Mouse (Mus musculus) limb, embryonic 13.5 days (tissue): ENCODE data around the gene Cnnm4. TPM values are rescaled to one million over a fixed set of nuclear protein-coding genes. Genes with fewer than 3 reads are reported as not detected.
"Not testable (repeated sequence)": the region's sequence is repeated elsewhere in the genome, so short reads cannot be mapped to it uniquely, and the experiment has no call there.

Experiments used
- ATAC-seq: fragments of 200-750 bp; cut with Nextera tagmentation; 2 replicates; pipeline ENCODE4 v1.8.0; 2017; ENCODE audit warnings: low read depth, moderate number of reproducible peaks, moderate TSS enrichment; ENCODE audit not compliant: low FRiP score
- H3K27ac ChIP-seq: fragments of 300-500 bp; sonication (generic); 2 replicates; pipeline ENCODE4 v1.5.1; 2015; ENCODE audit warnings: inconsistent platforms, mild to moderate bottlenecking, moderate library complexity
- H3K27me3 ChIP-seq: fragments of 300-500 bp; sonication (generic); 2 replicates; pipeline ENCODE4 v1.6.1; 2015; ENCODE audit warnings: mild to moderate bottlenecking, inconsistent platforms
- H3K36me3 ChIP-seq: fragments of 300-500 bp; sonication (generic); 2 replicates; pipeline ENCODE4 v1.6.1; 2015; ENCODE audit warnings: inconsistent platforms, mild to moderate bottlenecking, moderate library complexity
- H3K4me1 ChIP-seq: fragments of 300-500 bp; sonication (generic); 2 replicates; pipeline ENCODE4 v1.6.1; 2015; ENCODE audit warnings: inconsistent platforms
- H3K4me2 ChIP-seq: fragments of 300-500 bp; sonication (generic); replicated peaks from 2 replicates; pipeline ENCODE4 v1.6.1; 2015; ENCODE audit warnings: inconsistent platforms, mild to moderate bottlenecking, moderate library complexity
- H3K4me3 ChIP-seq: fragments of 300-500 bp; sonication (generic); 2 replicates; pipeline ENCODE4 v1.5.1; 2015; ENCODE audit warnings: moderate library complexity, mild to moderate bottlenecking, inconsistent platforms
- H3K9ac ChIP-seq: fragments of 300-500 bp; sonication (generic); 2 replicates; pipeline ENCODE4 v1.6.1; 2015; ENCODE audit warnings: mild to moderate bottlenecking, inconsistent platforms
- H3K9me3 ChIP-seq: fragments of 300-500 bp; sonication (generic); 2 replicates; pipeline ENCODE4 v1.6.1; 2016; ENCODE audit warnings: inconsistent platforms
- WGBS: fragments of 180-500 bp; shearing (Covaris S2); methylation state at CpG from one replicate; pipeline ENCODE4 v1.1.7; 2015; 5-methylcytosine and 5-hydroxymethylcytosine counted together
- polyA plus RNA-seq: library from polyadenylated mRNA; unstranded; fragments of >200 nt; fragmentation: Nextera tagmentation; extraction: Ambion mirVana; gene quantifications from 2 replicates; pipeline ENCODE4 v1.2.1, GENCODE M21; 2015

Gene Cnnm4
- polyA plus RNA-seq, 1 experiment from 2014 or later, result 20.4 TPM

- Histone ChIP-seq H3K4me3 (no peak overlapping the region), H3K27ac (no peak overlapping the region), H3K4me1 (0 out of 2 replicates have a peak, but pooled peaks cover 4% of the 10 kb centered on the region), H3K9ac (no peak overlapping the region), H3K9me3 (no peaks in the 10 kb centered on the region), H3K27me3 (no peaks in the 10 kb centered on the region), H3K36me3 (peaks cover 48% of the 10 kb centered on the region), H3K4me2 (no peak overlapping the region)
- ATAC-seq, result no peak
- WGBS, result 79% methylated on average over 8 of the region's 8 CpGs
Observed at GRCm38 (mm10) chr1:36536397-36536728, 64.9 kb downstream of the Cnnm4 start.

GRCm38 (mm10) chr1:36536783-36537182 is 65.4 kb downstream of the Cnnm4 start, which contains the start of gene Ankrd23:
Gene Ankrd23 (minus strand): TSS chr1:36536883.
- H3K4me3 ChIP-seq, H3K4me1 ChIP-seq, ATAC-seq, H3K4me2 ChIP-seq, H3K27ac ChIP-seq, H3K9me3 ChIP-seq, H3K9ac ChIP-seq, H3K27me3 ChIP-seq: not testable (repeated sequence)
- H3K36me3 ChIP-seq, result peaks cover 49% of the 10 kb centered on the region
- 90% methylated on average over 9 of the region's 9 CpGs for WGBS

- Histone ChIP-seq H3K27ac (no peak overlapping the region), H3K4me3 (no peak overlapping the region), H3K9ac (no peak overlapping the region), H3K36me3 (peaks cover 56% of the 10 kb centered on the region), H3K27me3 (no peaks in the 10 kb centered on the region), H3K4me2 (no peak overlapping the region), H3K4me1 (peaks cover 7% of the 10 kb centered on the region; the same call in 1 of the 2 replicates), H3K9me3 (no peaks in the 10 kb centered on the region)
- no peak for ATAC-seq
- 84% methylated on average over 4 of the region's 4 CpGs for WGBS
Observed at GRCm38 (mm10) chr1:36538727-36539126, 67.3 kb downstream of the Cnnm4 start.

- no peak within 1 kb of the TSS; the same call in 1 of the 2 replicates for H3K27ac ChIP-seq
- H3K9me3 ChIP-seq, result no peaks in the 10 kb centered on the region
- 0 out of 2 replicates have a peak, but pooled peaks have one; percentile 17 for ATAC-seq
- peaks cover 9% of the 10 kb centered on the region; the same call in 1 of the 2 replicates for H3K4me1 ChIP-seq
- 47% methylated on average over 9 of the region's 9 CpGs for WGBS
- H3K4me3 ChIP-seq, result no peak within 1 kb of the TSS
- no peak within 1 kb of the TSS for H3K9ac ChIP-seq
- no peaks in the 10 kb centered on the region for H3K27me3 ChIP-seq
- no peak within 1 kb of the TSS for H3K4me2 ChIP-seq
- H3K36me3 ChIP-seq, result peaks cover 58% of the 10 kb centered on the region
Observed at GRCm38 (mm10) chr1:36539186-36539585, 67.8 kb downstream of the Cnnm4 start, which contains the start of gene Gm42417. Gene Gm42417 (minus strand): TSS chr1:36539429.

- H3K36me3 ChIP-seq, result peaks cover 59% of the 10 kb centered on the region
- no peak overlapping the region for H3K9ac ChIP-seq
- no peaks in the 10 kb centered on the region for H3K9me3 ChIP-seq
- H3K27ac ChIP-seq, result no peak overlapping the region
- no peak; the same call in 1 of the 2 replicates for ATAC-seq
- no peak overlapping the region for H3K4me3 ChIP-seq
- WGBS, result 89% methylated on average over 11 of the region's 11 CpGs
- no peaks in the 10 kb centered on the region for H3K27me3 ChIP-seq
- H3K4me1 ChIP-seq, result peaks cover 8% of the 10 kb centered on the region; the same call in 1 of the 2 replicates
- H3K4me2 ChIP-seq, result no peak overlapping the region
Observed at GRCm38 (mm10) chr1:36540132-36540531, 68.7 kb downstream of the Cnnm4 start.

GRCm38 (mm10) chr1:36540807-36541206 is 69.4 kb downstream of the Cnnm4 start:
- ATAC-seq, result no peak
- Histone ChIP-seq H3K4me2 (no peak overlapping the region), H3K27ac (peak overlapping the region; percentile 10; the same call in 1 of the 2 replicates), H3K27me3 (no peaks in the 10 kb centered on the region), H3K9me3 (no peaks in the 10 kb centered on the region), H3K9ac (no peak overlapping the region), H3K36me3 (peaks cover 59% of the 10 kb centered on the region), H3K4me3 (no peak overlapping the region), H3K4me1 (peaks cover 13% of the 10 kb centered on the region)
- WGBS, result 93% methylated on average over 12 of the region's 12 CpGs

- no peak overlapping the region for H3K9ac ChIP-seq
- no peak overlapping the region for H3K4me2 ChIP-seq
- 97% methylated on average over 16 of the region's 16 CpGs for WGBS
- peaks cover 20% of the 10 kb centered on the region for H3K4me1 ChIP-seq
- ATAC-seq, result no peak
- peaks cover 51% of the 10 kb centered on the region for H3K36me3 ChIP-seq
- H3K9me3 ChIP-seq, result no peaks in the 10 kb centered on the region
- H3K27me3 ChIP-seq, result no peaks in the 10 kb centered on the region
- H3K4me3 ChIP-seq, result no peak overlapping the region
- no peak overlapping the region for H3K27ac ChIP-seq
Observed at GRCm38 (mm10) chr1:36541844-36542243, 70.4 kb downstream of the Cnnm4 start.

- Histone ChIP-seq H3K4me2 (no peak overlapping the region), H3K27ac (no peak overlapping the region), H3K4me3 (no peak overlapping the region), H3K27me3 (no peaks in the 10 kb centered on the region), H3K4me1 (peaks cover 27% of the 10 kb centered on the region), H3K9me3 (no peaks in the 10 kb centered on the region), H3K36me3 (peaks cover 47% of the 10 kb centered on the region), H3K9ac (no peak overlapping the region)
- no peak for ATAC-seq
- WGBS, result 86% methylated on average over 9 of the region's 9 CpGs
Observed at GRCm38 (mm10) chr1:36542925-36543324, 71.5 kb downstream of the Cnnm4 start.

- 85% methylated on average over 2 of the region's 2 CpGs for WGBS
- H3K9me3 ChIP-seq, result no peaks in the 10 kb centered on the region
- no peak overlapping the region for H3K4me3 ChIP-seq
- H3K9ac ChIP-seq, result no peak overlapping the region
- no peak for ATAC-seq
- no peak overlapping the region for H3K27ac ChIP-seq
- no peaks in the 10 kb centered on the region for H3K27me3 ChIP-seq
- H3K4me2 ChIP-seq, result no peak overlapping the region
- peaks cover 51% of the 10 kb centered on the region for H3K4me1 ChIP-seq
- peaks cover 52% of the 10 kb centered on the region for H3K36me3 ChIP-seq
Observed at GRCm38 (mm10) chr1:36545382-36545781, 74.0 kb downstream of the Cnnm4 start.

- Histone ChIP-seq H3K27me3 (no peaks in the 10 kb centered on the region), H3K4me2 (peak overlapping the region; percentile 81), H3K9me3 (no peaks in the 10 kb centered on the region), H3K4me3 (peak overlapping the region; percentile 68), H3K4me1 (peaks cover 53% of the 10 kb centered on the region), H3K9ac (peak overlapping the region; percentile 81), H3K36me3 (peaks cover 52% of the 10 kb centered on the region), H3K27ac (peak overlapping the region; percentile 48; the same call in 1 of the 2 replicates)
- ATAC-seq, result no peak
- WGBS, result 70% methylated on average over 19 of the region's 19 CpGs
Observed at GRCm38 (mm10) chr1:36545845-36546600, 74.6 kb downstream of the Cnnm4 start.

GRCm38 (mm10) chr1:36546888-36547471 is 75.6 kb downstream of the Cnnm4 start, which contains the start of gene Ankrd39:
Gene Ankrd39 (minus strand): TSS chr1:36547445.
- Histone ChIP-seq H3K4me2 (peak within 1 kb of the TSS; percentile 81), H3K9me3 (no peaks in the 10 kb centered on the region), H3K9ac (peak within 1 kb of the TSS; percentile 81), H3K36me3 (peaks cover 53% of the 10 kb centered on the region), H3K27me3 (no peaks in the 10 kb centered on the region), H3K27ac (peak within 1 kb of the TSS; percentile 85), H3K4me1 (peaks cover 53% of the 10 kb centered on the region), H3K4me3 (peak within 1 kb of the TSS; percentile 68)
- peak; percentile 96 for ATAC-seq
- under 1% methylated on average over 43 of the region's 43 CpGs for whole genome bisulfite sequencing

GRCm38 (mm10) chr1:36547981-36548598 is 76.7 kb downstream of the Cnnm4 start:
- H3K27ac ChIP-seq, result peak overlapping the region; percentile 74; the same call in 1 of the 2 replicates
- H3K4me1 ChIP-seq, result peaks cover 53% of the 10 kb centered on the region
- peak overlapping the region; percentile 45; the same call in 1 of the 2 replicates for H3K9ac ChIP-seq
- WGBS, result 27% methylated on average over 9 of the region's 9 CpGs
- H3K27me3 ChIP-seq, result no peaks in the 10 kb centered on the region
- H3K36me3 ChIP-seq, result peaks cover 55% of the 10 kb centered on the region
- no peak overlapping the region for H3K4me3 ChIP-seq
- H3K9me3 ChIP-seq, result no peaks in the 10 kb centered on the region
- H3K4me2 ChIP-seq, result peak overlapping the region; percentile 41; the same call in 1 of the 2 replicates
- ATAC-seq, result no peak
